Mouse (Mus musculus) right cerebral cortex, adult 2 months (tissue): ENCODE measurements around the gene Ephb3.
"Not testable (repeated sequence)": the region's sequence is repeated elsewhere in the genome, so short reads cannot be mapped to it uniquely, and the experiment has no call there.

Experiments
- DNase-seq, 2 experiments: peaks; one replicate each; pipeline ENCODE4 v3.0.0; 2021 to 2022; ENCODE audit warnings: low spot score in 2 of 2

Ephb3 gene

DNA sequence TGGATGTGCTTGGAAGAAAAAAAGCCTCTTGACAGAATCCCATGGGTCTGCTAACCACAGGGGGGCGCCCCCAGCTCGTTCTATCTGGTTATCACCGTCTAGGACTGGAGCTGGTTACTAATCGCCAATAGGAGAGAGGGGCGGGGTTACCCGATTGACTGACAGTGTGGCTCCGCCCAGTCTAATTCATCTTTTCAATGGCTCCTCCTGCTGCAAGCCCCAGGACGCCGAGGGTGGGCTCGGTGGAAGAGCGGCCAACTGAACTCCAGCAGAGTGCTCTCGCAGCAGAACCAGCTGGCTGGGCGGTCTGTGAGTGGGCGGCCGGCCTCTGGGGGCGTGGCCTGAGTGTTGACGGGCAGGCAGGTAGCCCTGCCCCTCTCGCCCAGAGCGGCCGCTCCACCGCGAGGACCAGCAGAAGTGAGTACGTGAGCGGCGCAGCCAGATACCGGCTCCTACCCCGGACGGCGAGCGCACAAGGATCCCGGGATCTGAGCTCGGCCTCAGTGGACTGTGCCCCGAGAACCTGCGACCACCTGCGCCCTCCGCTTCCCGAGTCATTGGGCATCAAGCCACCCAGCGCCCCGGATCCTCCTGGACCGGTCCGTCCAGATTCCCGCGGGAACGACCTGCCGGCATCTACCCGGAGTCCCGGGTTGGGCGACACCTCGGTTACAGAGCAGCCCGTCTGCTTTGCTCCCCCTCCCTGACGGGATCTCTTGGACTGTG, at the start of gene Ephb3:
Gene Ephb3, plus strand, starts transcription at position 389 of the 726 bp plus-strand sequence.
- peak; percentile 99 to 100 for DNase-seq

DNA sequence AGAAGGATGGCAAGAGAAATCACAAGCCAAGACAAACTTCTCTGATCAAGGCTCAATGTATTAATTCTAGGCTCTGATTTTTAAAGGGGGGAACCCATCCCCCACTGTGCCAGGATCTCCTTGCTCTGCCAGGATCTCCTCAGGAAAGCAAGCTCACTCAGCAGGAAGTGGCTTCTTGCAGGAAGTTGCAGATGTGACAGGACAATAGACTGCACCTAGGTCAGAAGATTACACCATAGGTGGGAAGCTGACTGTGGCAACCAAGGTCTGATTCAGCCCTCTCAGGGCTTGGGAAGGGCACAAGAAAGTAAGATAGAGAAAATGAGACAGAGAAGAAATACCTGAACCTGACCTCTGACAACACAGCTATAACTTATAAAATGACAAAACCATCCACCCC, 48.3 kb upstream of the Ephb3 start:
- not testable (repeated sequence) for DNase-seq

DNA sequence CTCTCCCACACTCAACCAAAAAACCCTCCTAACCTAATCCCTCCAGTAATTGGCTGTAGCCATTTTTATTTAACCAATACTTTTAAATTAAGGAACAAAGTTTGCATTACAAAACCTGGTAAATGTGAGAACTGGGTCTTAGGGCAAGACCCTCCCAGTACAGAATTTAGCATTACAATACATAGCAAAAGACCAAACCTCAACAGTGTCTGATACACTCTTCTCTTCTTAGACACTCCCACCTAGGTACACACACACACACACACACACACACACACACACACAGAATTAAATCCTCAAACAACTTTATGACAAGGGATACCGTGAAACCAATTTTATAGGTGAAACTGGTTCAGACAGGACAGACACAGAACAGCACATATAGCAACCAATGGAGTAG, 45.3 kb upstream of the Ephb3 start:
- DNase-seq = not testable (repeated sequence)

DNA sequence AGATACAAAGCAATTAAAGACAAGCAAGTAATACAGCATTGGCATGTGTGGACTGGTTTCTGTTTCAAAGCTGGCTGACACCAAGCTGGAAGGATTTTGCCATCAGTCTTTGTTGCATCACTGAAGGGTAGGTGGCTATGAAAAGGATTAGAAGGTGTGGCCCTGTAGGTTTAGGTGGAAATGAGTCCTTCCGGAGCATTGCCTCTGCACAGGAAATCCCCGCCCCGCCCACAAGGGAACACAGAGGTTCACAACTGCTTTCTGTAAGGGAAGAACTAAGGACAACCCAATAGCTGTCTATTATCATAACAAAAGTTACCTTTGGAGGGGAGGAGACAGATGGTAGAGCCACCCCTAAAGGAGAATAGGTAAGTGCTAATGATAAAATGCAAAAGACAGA, 41.1 kb upstream of the Ephb3 start:
- not testable (repeated sequence) for DNase-seq

DNA sequence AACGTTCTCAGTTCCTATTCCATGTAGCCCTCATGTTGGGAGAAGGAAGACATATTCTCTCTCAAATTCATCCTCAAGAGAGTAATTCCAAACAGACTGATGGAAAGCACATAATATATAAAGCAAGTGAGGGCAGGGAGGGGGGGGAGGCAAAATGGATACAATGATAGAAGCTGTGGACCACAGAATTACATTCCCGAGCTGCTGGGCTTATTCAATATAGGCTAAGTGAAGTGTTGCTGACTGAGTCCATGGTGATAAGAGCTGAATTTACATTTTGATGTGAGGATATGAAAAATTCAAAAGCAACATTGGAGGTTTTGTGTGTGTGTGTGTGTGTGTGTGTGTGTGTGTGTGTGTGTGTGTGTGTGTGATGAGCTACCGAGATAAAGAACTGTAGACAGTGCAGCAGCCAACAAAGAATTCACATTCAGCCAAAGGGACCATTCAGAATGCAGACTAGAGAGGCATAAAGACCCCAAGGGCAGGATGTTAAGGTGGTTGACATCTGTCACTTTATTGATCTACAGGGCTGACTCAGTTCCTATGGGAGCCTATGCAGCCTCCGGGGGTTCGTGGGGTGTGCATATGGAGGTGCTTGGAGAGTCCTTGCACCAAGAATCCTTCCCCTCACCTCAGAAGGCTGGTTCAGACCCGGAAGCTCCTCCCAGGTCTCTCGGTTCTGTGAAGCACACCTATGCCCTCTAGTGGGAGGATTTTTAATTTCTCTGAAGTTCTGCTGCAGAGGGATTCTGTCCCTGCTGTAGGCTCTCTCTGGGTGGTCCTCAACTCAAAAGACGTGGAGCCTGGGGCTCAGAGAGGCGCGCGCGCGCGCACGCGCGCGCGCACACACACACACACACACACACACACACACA, 39.0 kb upstream of the Ephb3 start:
- not testable (repeated sequence) for DNase-seq

DNA sequence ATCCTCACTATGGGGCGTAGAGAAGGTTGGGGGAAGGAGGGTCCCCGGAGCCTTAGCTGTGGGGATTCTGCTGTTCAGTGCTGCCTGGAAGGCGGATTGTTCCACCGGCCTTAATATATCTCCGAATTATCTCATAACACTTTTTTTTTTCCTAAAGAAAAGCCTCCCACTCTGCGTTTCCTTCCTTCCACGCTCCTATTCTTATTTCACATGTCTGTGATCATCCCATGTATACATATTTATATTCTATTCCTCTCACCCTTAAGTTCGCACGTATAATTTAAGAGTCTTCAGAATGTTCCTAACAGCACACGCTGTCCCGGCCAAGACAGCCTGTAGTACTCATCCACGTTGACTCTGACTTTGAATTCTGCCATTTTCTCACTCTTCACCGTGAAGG, 35.8 kb upstream of the Ephb3 start:
- DNase-seq = no peak

DNA sequence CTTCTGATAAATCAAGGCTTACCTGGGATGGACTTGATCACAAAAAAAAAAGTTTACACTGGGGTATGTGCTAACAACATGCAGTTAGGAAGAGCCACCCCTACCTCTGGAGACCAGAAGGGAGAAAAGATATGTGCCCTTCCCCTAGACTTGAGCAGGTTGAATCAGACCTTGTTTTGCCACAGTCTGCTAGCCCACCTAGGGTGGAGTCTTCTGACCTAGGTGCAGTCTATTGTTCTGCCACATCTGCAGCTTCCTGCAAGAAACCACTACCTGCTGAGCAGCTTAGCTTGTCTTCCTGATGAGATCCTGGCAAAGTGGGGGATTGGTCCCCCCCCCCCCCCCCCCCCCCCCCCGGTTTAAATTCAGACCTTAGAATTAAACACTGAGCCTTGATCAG, 29.3 kb upstream of the Ephb3 start:
- DNase-seq = no peak

DNA sequence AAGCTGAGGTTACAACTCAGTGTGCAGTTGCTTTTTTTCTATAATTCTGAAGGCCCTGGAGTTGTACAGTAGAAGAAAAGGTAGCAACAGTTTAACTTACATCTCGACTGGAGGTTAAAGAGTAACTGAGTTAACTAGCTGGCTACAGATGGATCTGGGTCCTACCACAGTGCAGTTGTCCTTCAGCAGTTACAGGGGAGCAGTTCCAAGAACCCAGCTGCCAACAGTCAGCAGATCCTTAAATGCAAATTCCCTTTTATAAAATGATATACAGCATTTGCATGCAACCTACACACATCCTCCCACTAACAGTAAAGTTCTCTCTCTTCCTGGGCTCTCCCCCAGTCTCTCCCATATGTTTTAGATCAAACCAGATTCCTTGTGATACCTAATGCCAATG, 22.4 kb upstream of the Ephb3 start:
- peak; percentile 53 to 58 for DNase-seq

DNA sequence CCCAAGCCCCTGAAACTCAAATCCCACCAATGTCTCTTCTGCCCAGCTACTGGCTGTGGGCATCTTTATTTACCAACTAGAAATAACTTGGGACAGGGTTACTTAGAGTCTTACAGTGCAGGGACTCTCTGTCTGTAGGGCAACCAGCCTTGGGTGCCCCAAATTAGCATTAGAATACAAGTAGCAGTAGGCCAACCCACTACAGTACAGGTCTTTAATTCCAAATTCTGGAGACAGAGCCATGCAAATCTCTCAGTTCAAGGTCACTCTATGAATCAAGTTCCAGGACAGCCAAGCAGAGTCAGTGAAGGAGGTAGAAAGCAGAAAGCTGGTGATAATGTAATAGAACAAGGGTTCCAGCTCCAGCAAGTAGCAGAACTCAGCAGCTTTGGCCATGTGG, 19.9 kb upstream of the Ephb3 start:
- no peak for DNase-seq

DNA sequence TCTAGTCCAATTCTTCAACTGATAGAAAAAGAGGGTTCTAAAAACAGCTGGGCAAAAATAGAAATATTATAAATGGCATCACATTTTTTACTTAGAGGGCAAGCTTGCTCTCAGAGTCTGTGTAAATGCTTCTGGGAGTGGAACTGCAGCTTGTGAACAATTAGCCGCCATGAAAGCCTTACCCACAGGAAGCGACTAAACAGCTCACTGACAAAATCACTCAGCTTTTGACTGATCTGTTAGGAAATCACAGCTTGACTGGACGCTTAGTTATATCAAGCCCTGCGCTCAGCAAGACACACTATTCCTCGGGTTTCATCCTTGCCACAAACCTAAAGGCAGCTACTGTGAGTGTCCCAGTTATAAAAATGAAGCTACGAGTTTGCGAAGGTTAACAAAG, 17.0 kb upstream of the Ephb3 start:
- DNase-seq = peak in 1 of 2 experiments; percentile 41

DNA sequence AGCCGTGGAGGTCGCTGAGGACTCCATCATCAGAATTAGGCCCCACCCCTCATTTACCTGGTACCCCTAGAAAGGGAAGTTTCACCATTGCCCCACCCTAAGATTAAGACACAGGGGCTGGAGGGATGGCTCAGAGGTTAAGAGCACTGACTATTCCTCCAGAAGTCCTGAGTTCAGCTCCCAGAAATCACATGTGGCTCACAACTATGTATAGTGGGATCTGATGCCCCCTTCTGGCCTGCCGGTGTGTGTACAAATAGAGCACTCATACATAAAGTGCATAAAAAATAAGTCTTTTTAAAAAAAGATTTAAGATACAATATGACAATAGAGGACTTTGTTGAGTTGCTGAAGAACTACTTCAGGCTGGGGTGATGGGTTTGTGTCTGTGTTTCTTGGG, 16.2 kb upstream of the Ephb3 start:
- DNase-seq = peak in 1 of 2 experiments; percentile 26

DNA sequence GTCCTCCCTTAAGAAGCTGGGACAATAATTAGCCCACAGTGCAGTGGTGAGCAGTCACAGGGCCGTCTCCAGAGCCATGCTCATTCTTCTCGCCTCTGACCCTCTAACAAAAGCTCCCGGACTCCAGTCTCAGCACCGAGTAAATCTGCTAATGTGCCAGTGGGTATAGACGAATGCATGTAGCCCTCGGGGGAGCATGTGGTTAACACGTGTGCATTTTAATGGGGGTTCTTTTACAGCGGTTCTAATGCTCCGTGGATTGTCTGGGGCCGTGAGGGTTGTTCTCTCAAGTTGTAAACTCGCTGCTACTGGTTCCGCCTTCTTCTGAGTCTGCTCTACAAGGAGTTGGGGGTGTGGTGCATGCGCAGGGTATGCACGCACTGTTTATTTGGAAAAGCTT, 13.0 kb upstream of the Ephb3 start:
- DNase-seq = no peak

DNA sequence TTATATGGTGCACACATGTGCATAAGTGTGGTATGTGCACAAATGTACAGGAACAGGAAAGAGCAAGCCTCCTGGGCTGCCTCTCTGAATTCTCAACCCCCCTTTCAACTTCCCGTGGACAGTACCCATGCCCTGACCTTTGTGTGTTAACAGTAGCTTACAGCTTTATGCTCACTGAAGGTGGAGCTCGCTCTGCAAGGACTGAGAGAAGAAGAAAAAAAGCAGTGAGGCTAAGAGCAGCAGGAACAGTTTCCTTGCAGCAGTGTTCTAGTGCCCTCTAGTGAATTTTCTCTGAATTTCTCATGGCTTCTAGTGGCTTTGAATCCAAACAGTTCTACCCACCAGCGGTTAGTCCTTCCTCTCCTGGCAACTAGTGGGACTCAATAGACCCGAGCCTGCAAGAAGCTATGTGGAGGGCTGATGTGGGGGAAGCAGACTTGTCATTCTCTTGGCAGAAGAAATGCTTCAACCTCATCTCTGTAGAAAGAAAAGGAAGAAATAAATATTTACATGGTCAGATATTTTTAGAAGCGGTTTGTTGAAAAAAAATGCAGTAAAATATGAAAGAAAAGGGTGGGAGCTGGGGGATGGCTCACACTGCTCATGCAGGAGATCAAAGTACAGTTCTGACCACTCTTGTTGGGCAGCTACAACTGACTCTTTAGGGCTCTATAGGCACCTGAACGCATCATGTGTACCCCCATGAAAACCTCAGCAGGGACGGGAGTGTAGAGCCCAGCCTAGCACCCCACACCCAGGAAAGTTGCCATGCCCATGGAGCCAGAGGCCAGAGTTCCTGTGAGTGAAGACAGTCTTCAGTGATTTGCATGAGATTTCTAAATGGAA, 11.8 kb upstream of the Ephb3 start:
- DNase-seq = peak; percentile 62

DNA sequence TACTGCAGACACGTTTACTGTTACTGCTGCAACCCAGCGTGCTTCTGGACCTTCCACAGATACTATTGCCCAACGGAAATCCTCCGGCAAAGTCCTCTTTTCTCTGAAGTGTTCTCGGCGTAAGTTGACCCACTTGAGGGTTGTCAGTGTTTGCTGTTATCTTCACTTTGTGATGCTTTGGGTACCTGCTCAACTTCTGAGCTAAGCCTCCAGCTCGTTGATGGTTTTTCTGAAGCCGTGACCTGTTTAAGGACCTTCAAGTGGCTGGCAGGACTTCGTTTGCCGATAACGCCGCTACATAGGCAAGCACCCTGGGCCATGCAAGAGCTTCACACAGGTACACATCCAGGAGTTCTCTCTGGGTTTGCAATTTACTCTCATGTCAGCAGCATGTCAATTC, 10.4 kb upstream of the Ephb3 start:
- no peak for DNase-seq

DNA sequence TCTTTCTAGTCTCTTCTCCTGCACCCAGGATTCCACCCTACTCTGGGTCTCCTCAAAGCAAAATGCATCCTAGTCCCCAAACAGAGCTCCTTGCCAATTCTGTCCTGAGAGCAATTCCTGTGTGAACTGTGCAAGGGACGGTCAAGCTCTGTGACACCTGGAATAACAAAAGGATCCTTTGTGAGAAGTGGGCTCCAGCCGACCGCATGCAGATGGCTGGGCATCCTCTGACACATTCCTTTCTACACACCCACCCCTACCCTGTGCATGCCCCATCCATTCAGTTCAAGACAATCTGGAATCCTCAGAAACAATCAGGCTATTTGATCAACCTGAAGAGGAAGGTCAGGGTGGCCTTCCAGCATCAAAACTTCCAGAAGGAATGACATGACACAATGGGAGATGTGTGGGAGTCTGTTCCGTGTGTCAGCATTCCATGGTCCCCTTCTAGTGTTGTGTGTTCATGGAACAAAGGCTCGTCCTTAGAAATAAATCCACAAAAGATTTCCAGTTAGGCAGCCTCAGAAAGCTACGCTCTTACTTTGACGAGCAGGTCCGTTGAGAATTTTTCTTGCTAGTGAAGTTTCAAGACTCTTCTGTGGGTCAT, 9.2 kb upstream of the Ephb3 start:
- no peak for DNase-seq

DNA sequence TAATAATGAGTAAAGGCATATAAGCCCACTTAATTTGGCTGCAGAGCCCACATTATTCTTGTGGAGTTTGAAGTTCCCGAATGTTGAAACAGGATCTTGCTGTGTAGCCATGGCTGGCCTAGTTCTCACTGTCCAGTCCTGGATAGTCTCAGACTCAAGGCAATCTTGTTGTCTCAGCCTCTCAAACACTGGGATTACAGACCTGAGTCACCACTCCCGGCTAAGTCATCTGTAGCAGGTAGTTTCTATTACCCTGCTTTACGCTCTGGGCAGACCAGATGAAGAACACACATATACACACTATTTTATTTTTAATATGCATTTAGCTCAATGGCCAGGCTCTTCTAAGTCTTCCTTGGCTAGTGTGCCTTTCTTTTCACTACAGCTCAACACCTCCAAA, 8.0 kb upstream of the Ephb3 start:
- DNase-seq = no peak

DNA sequence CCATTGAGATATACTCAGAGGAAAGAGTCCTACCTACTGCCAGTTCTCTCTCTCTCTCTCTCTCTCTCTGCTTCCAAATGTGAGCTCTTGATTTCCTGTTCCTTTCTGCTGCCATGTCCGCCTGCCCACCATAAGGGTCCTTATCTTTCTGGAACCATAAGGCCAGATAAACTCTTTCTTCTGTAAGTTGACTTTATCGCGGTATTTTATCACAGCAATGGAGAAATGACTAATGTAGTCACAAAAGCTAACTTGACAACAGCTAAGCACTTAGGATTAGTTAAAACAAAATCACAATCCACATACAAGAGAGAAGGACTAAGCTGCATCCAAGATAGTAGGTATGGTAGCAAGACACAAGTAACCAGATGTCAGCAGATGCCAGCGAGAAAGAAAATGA, 7.0 kb upstream of the Ephb3 start:
- no peak for DNase-seq

DNA sequence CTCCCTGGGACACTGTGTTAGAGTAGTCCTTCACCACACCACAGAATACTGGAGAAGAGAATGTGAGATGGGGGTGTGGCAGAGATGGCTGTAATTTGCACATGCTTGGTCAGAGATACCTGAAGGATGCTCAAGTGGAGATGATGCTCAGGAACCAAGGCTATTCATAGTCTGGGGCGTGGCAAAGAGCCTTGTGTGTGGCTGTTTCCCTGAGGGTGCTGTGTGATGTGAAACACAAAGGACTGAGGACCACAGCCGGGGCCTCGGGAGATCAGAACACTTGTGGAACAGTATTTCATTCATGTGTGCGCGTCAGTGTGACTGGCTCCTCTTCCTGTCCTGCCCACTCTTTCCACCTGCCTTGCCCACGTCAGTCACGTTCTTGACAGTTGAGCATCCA, 6.5 kb upstream of the Ephb3 start:
- no peak for DNase-seq

DNA sequence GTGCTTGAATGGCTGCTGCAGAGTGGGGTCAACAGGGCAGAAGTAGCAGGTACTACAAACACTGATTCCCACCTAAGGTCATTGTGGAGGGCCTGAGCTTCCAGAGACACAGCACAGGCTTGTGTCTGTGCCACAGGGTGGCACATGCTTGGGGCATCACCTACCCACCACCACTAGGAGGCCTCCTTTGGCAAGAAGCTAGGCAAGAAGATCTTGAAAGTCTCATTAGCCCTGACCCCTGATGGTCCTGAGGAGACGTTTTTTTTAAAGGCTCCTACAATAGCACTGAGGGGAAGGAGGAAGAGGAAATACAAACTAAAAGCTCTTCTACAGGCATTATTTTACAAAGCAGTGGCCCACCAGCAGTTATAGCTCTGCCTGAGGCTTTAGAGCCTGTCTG, 6.0 kb upstream of the Ephb3 start:
- DNase-seq = no peak

DNA sequence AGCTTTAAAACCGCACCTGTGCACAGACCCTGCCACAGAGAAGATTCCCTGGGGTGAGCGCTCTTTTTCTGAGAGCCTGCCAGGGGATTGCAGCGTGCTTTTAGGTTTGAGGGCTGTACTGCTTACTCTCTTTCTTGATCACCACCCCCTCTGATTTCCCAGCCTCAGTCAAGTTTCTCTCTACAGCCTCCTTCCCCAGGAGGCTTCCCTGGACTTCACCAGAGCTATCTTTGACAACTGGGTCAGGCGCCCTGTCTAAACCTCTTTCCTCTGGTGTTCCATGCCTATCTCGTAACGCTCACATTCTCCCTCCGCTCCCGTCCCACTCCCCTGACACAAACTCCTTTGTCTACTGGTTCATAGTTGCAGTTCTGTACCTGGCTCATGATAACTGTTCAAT, 5.1 kb upstream of the Ephb3 start:
- DNase-seq = no peak

DNA sequence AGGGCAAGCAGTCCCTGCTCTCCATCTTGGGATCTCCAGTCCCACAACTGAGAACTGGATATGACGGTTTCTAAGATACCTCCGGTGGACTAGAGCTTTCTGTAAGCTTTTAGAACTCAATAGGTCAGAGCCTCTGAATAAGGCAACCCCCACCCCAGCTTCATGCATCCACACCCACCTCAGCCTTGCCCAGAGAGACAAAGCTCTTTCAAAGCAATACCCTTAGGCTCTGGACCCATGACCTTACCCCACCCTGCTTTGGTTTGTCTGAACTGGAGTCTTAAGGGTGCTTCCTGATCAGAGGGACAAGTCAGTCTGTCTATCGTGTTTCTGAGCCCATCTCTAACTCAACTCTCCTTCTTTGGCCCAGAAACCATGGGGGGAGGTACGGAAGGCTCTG, 1.8 kb upstream of the Ephb3 start:
- DNase-seq = no peak
